Mouse (Mus musculus) myocyte (in vitro differentiated cells): ENCODE results near the gene Oaf. TPM values are rescaled to one million over a fixed set of nuclear protein-coding genes. Genes with fewer than 3 reads are reported as not detected.

Experiments used
- H3K27me3 ChIP-seq: one replicate; pipeline ENCODE4 v1.6.1; 2011; ENCODE audit not compliant: control insufficient read depth, insufficient read depth, insufficient read length
- H3K36me3 ChIP-seq: one replicate; pipeline ENCODE4 v1.6.1; 2011; ENCODE audit not compliant: control insufficient read depth, insufficient read depth
- H3K4me2 ChIP-seq: one replicate; pipeline ENCODE4 v1.6.1; 2011; ENCODE audit warnings: low read depth, control low read depth
- H3K4me3 ChIP-seq: one replicate; pipeline ENCODE4 v1.5.1; 2011; ENCODE audit warnings: mild to moderate bottlenecking, control low read depth, moderate library complexity
- H3K79me2 ChIP-seq: one replicate; pipeline ENCODE4 v1.6.1; 2011; ENCODE audit not compliant: control insufficient read depth, insufficient read depth
- H3ac ChIP-seq: one replicate; pipeline ENCODE4 v1.6.1; 2011; ENCODE audit not compliant: control insufficient read depth, insufficient read length
- CEBPB ChIP-seq: IDR thresholded peaks from 2 replicates; pipeline ENCODE4 v1.6.1; 2011; ENCODE audit warnings: mild to moderate bottlenecking, moderate library complexity; ENCODE audit not compliant: poor library complexity, insufficient read depth, severe bottlenecking
- E2F4 ChIP-seq: IDR thresholded peaks from one replicate; pipeline ENCODE4 v1.6.1; 2011; ENCODE audit warnings: mild to moderate bottlenecking, control low read depth, moderate library complexity; ENCODE audit not compliant: insufficient read depth
- MAX ChIP-seq: IDR thresholded peaks from one replicate; pipeline ENCODE4 v1.6.1; 2011; ENCODE audit warnings: low read depth, mild to moderate bottlenecking, control low read depth
- MYOD1 ChIP-seq, 3 experiments: IDR thresholded peaks; one replicate each; pipeline ENCODE4 v1.6.1; 2011; ENCODE audit warnings: control low read depth in 2 of 3, low read depth in 2 of 3, mild to moderate bottlenecking in 2 of 3, moderate library complexity in 1 of 3; ENCODE audit not compliant: insufficient read length in 2 of 3, control insufficient read depth in 1 of 3
- MYOG ChIP-seq, 3 experiments: IDR thresholded peaks; one replicate each; pipeline ENCODE4 v1.6.1; 2011; ENCODE audit warnings: control low read depth in 2 of 3, low read depth in 2 of 3, mild to moderate bottlenecking in 2 of 3; ENCODE audit not compliant: insufficient read length in 2 of 3, control insufficient read depth in 1 of 3, insufficient read depth in 1 of 3
- POLR2A ChIP-seq: IDR thresholded peaks from one replicate; pipeline ENCODE4 v1.6.1; 2011; ENCODE audit warnings: low read depth, mild to moderate bottlenecking, control low read depth, moderate library complexity; ENCODE audit not compliant: insufficient read length
- POLR2AphosphoS2 ChIP-seq: IDR thresholded peaks from one replicate; pipeline ENCODE4 v1.6.1; 2011; ENCODE audit warnings: low read depth, control low read depth; ENCODE audit not compliant: insufficient read length
- REST ChIP-seq: IDR thresholded peaks from one replicate; pipeline ENCODE4 v1.6.1; 2011; ENCODE audit warnings: mild to moderate bottlenecking, control low read depth, moderate library complexity; ENCODE audit not compliant: insufficient read depth, insufficient read length
- SRF ChIP-seq: IDR thresholded peaks from one replicate; pipeline ENCODE4 v1.6.1; 2011; ENCODE audit warnings: low read depth; ENCODE audit not compliant: control insufficient read depth, insufficient read length
- TCF12 ChIP-seq: IDR thresholded peaks from one replicate; pipeline ENCODE4 v1.6.1; 2011; ENCODE audit warnings: mild to moderate bottlenecking, control low read depth; ENCODE audit not compliant: poor library complexity, insufficient read depth, severe bottlenecking
- TCF3 ChIP-seq: IDR thresholded peaks from one replicate; pipeline ENCODE4 v1.6.1; 2011; ENCODE audit warnings: low read depth, control low read depth; ENCODE audit not compliant: insufficient read length
- USF1 ChIP-seq: IDR thresholded peaks from one replicate; pipeline ENCODE4 v1.6.1; 2011; ENCODE audit warnings: low read depth, mild to moderate bottlenecking, control low read depth, moderate library complexity
- polyA plus RNA-seq: library from polyadenylated mRNA; unstranded; fragments of >200 nt; fragmentation: generic; extraction: Trizol; gene quantifications from one replicate; pipeline ENCODE4 v1.2.1, GENCODE M21; 2012; ENCODE audit warnings: missing spikeins

Gene Oaf
- polyA plus RNA-seq, 1 experiment: 27.1 TPM

GRCm38 (mm10) chr9:43221643-43222428 is 17.9 kb downstream of the Oaf start:
- H3K79me2 ChIP-seq: peaks cover 4% of the 10 kb centered on the region
- H3K4me2 ChIP-seq: no peak overlapping the region
- no peak for TF ChIP-seq POLR2A
- no peak for TF ChIP-seq TCF3
- TF ChIP-seq SRF: no peak
- no peak for TF ChIP-seq MYOD1 (IDR thresholded peaks at IDR 0.05; ENCODE audit: control insufficient read depth in 1 of 3, insufficient read length in 2 of 3, low read depth in 2 of 3)
- TF ChIP-seq MAX: no peak
- H3ac ChIP-seq: no peak overlapping the region
- H3K27me3 ChIP-seq: no peaks in the 10 kb centered on the region
- H3K36me3 ChIP-seq: no peaks in the 10 kb centered on the region
- H3K4me3 ChIP-seq: no peak overlapping the region

DNA sequence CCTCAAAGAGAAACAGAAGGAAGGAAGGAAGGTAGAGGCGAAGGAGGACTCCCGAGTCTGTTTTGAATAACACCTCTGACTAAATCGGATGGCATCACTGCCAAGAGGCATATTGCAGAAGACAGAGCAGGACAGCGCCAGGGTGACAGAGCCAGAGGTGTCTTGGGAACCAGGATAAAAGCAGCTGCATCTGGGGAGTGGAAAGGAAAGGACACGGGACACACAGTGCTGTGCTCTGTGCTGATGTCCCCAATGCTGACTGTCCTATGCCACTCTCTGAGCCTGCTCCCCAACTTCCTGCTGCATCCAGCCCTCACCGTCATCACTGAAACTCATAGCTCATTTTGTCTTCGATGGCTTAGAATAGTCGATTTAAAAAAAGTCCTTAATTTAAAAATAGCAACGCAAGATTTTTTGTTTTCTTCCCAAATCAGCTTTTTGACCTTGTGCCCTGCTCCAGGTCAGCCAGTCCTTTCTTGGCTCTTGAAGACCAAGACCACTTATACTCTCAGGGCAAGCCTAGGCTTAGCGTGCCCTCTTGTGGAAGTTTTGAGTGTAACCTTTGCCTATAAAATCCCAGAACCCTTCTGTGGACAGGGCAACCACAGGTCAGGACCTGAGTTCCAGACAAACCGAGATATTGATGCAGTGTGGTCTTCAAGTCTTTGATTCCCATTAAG is 28.8 kb downstream of the Oaf start:
- Histone ChIP-seq H3K27me3 (peaks cover 12% of the 10 kb centered on the region), H3ac (no peak overlapping the region), H3K36me3 (no peaks in the 10 kb centered on the region), H3K79me2 (no peaks in the 10 kb centered on the region), H3K4me2 (no peak overlapping the region), H3K4me3 (no peak overlapping the region)
- TF ChIP-seq MYOG (IDR thresholded peaks at IDR 0.05; ENCODE audit: control insufficient read depth in 1 of 3, insufficient read depth in 1 of 3, insufficient read length in 2 of 3, low read depth in 2 of 3) (no peak), USF1 (no peak), TCF3 (no peak), CEBPB (no peak), MAX (no peak), SRF (no peak), TCF12 (no peak), MYOD1 (IDR thresholded peaks at IDR 0.05; ENCODE audit: control insufficient read depth in 1 of 3, insufficient read length in 2 of 3, low read depth in 2 of 3) (no peak), POLR2A (no peak), REST (no peak), E2F4 (no peak), POLR2AphosphoS2 (no peak)

GRCm38 (mm10) chr9:43210190-43210682 is 29.5 kb downstream of the Oaf start, which contains the start of gene Pou2f3:
Pou2f3 (minus strand) TSS chr9:43210369.
- peak within 1 kb of the TSS; percentile 6 for H3K4me2 ChIP-seq
- no peak for TF ChIP-seq MYOD1 (IDR thresholded peaks at IDR 0.05; ENCODE audit: control insufficient read depth in 1 of 3, insufficient read length in 2 of 3, low read depth in 2 of 3)
- TF ChIP-seq E2F4: no peak
- no peak for TF ChIP-seq CEBPB
- TF ChIP-seq SRF: no peak
- TF ChIP-seq POLR2AphosphoS2: no peak
- TF ChIP-seq USF1: no peak
- TF ChIP-seq MAX: no peak
- no peak for TF ChIP-seq POLR2A
- TF ChIP-seq MYOG (IDR thresholded peaks at IDR 0.05; ENCODE audit: control insufficient read depth in 1 of 3, insufficient read depth in 1 of 3, insufficient read length in 2 of 3, low read depth in 2 of 3): no peak
- no peak for TF ChIP-seq TCF3
- no peak for TF ChIP-seq REST
- TF ChIP-seq TCF12: no peak
- no peaks in the 10 kb centered on the region for H3K79me2 ChIP-seq
- peaks cover 19% of the 10 kb centered on the region for H3K27me3 ChIP-seq
- H3K4me3 ChIP-seq: no peak within 1 kb of the TSS
- no peaks in the 10 kb centered on the region for H3K36me3 ChIP-seq
- no peak within 1 kb of the TSS for H3ac ChIP-seq

- peaks cover 56% of the 10 kb centered on the region for H3K27me3 ChIP-seq
- no peak overlapping the region for H3K4me3 ChIP-seq
- H3K4me2 ChIP-seq: no peak overlapping the region
- TF ChIP-seq SRF: no peak
- no peak for TF ChIP-seq MYOG (IDR thresholded peaks at IDR 0.05; ENCODE audit: control insufficient read depth in 1 of 3, insufficient read depth in 1 of 3, insufficient read length in 2 of 3, low read depth in 2 of 3)
- no peak overlapping the region for H3ac ChIP-seq
- H3K36me3 ChIP-seq: no peaks in the 10 kb centered on the region
- no peaks in the 10 kb centered on the region for H3K79me2 ChIP-seq
Observed at GRCm38 (mm10) chr9:43206022-43206390, 33.7 kb downstream of the Oaf start.
